Mouse (Mus musculus) ES-E14 (cell line): ENCODE data around the gene Pde4d.

Experiments used
- CHD2 ChIP-seq: IDR thresholded peaks from 2 replicates; pipeline ENCODE4 v1.6.1; 2014; ENCODE audit warnings: mild to moderate bottlenecking, low read depth, low read length, inconsistent platforms
- HCFC1 ChIP-seq: IDR thresholded peaks from 2 replicates; pipeline ENCODE4 v1.6.1; 2012; ENCODE audit warnings: low read length, inconsistent platforms, borderline replicate concordance; ENCODE audit not compliant: insufficient read depth
- MAFK ChIP-seq: IDR thresholded peaks from 2 replicates; pipeline ENCODE4 v1.6.1; 2014; ENCODE audit warnings: mild to moderate bottlenecking, low read depth, low read length, inconsistent platforms; ENCODE audit not compliant: insufficient read depth
- ZC3H11A ChIP-seq: IDR thresholded peaks from 2 replicates; pipeline ENCODE4 v1.6.1; 2012; ENCODE audit warnings: low read depth, mild to moderate bottlenecking, inconsistent platforms, low read length, borderline replicate concordance
- ZNF384 ChIP-seq: IDR thresholded peaks from 2 replicates; pipeline ENCODE4 v1.6.1; 2012; ENCODE audit warnings: low read depth, low read length, inconsistent platforms

DNA sequence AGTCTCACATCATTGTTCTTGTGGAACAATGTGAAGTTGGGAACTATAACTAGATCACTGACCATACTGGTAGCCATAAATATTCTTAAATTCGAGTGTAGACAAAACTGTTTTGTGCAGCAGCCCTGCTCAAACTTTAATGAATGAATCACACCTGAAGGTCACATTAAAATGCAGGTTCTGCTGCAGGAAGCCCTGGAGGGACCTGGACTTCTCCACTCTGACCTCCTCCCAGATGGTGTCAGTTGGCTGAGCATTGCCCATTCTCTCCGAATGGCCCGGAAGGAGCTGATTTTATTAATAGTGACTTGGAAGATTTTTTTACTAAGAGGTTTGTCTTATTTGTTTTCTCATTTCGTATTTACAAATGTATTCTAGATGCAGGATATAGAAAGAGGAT, 624.3 kb downstream of the Pde4d start:
- TF ChIP-seq CHD2 = no peak
- no peak for TF ChIP-seq ZNF384
- no peak for TF ChIP-seq ZC3H11A
- TF ChIP-seq HCFC1 = no peak
- no peak for TF ChIP-seq MAFK
